Comparison of ENCODE assay signal across 23 mouse cellular contexts in the genomic region with DNA sequence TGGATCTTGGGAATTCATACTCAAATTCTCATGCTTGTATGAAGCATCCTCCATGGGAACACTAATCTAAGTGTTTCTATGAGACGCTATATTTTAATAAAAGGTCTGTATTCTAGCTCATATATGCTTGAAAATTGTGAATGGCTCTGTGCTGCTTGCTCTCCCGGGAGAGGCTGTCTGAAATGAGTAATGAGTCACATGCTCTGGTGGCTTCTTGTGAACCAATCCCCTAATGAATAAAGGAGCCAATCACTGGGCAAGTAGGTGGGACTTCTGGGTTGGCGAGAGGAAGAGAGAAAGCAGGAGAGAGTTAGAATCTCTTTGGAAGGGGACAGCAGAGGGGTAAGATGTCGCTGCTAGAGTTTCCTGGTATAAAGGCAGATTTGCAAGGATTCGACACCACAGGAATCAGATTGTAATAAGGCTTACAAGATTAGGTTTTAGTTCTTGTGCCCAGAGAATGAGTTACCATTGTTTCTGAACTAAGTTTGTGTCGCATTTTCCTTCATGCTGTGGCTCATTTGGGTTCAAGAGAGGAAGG. TPM values are rescaled to one million over a fixed set of nuclear protein-coding genes. Genes with fewer than 3 reads are reported as not detected.
"Had no signal": no experiment of that assay in that cellular context is flagged by ENCODE, and none has a peak within 500 bp of the region (broad histone marks: within the 10 kb centered on the region; RNA-seq: fewer than 3 reads in every experiment).

No protein-coding gene starts in this region.

- H3K9ac ChIP-seq: limb, embryonic 12.5 days; limb, embryonic 15.5 days; liver, embryonic 14.5 days; liver, postnatal 0 days; lung, embryonic 14.5 days; midbrain, embryonic 12.5 days; midbrain, embryonic 15.5 days; neural tube, embryonic 12.5 days; neural tube, embryonic 15.5 days; stomach, embryonic 15.5 days had no signal

- H3K9me3 ChIP-seq: limb, embryonic 12.5 days; limb, embryonic 15.5 days; midbrain, embryonic 12.5 days; midbrain, embryonic 15.5 days; neural tube, embryonic 12.5 days; neural tube, embryonic 15.5 days; stomach, embryonic 15.5 days had no signal

- H3K36me3 ChIP-seq: limb, embryonic 12.5 days; limb, embryonic 15.5 days; midbrain, embryonic 12.5 days; midbrain, embryonic 15.5 days; neural tube, embryonic 12.5 days; neural tube, embryonic 15.5 days; stomach, embryonic 15.5 days had no signal

- DNase-seq: kidney, postnatal 14 days; kidney, postnatal 4 days; left cerebral cortex, postnatal 4 days; liver, postnatal 0 days; lung, embryonic 14.5 days; right cerebral cortex, adult 18-20 months; right cerebral cortex, postnatal 14 days; right cerebral cortex, postnatal 4 days; thymus, postnatal 25 days had no signal

- H3K4me1 ChIP-seq: limb, embryonic 12.5 days; limb, embryonic 15.5 days; midbrain, embryonic 12.5 days; midbrain, embryonic 15.5 days; neural tube, embryonic 12.5 days; neural tube, embryonic 15.5 days; stomach, embryonic 15.5 days had no signal

- H3K4me3 ChIP-seq: limb, embryonic 12.5 days; limb, embryonic 15.5 days; midbrain, embryonic 12.5 days; midbrain, embryonic 15.5 days; neural tube, embryonic 12.5 days; neural tube, embryonic 15.5 days; stomach, embryonic 15.5 days had no signal

- H3K27ac ChIP-seq: limb, embryonic 12.5 days; limb, embryonic 15.5 days; liver, embryonic 14.5 days; macrophage; midbrain, embryonic 12.5 days; midbrain, embryonic 15.5 days; neural tube, embryonic 12.5 days; neural tube, embryonic 15.5 days; stomach, embryonic 15.5 days had no signal

RNA-seq across cellular contexts. Expression of gene Toporsl, which starts 9.8 kb away (rescaled TPM):
- total RNA-seq: layer of hippocampus, adult 18-20 months; layer of hippocampus, postnatal 14 days; left cerebral cortex, adult 8-10 months; left cerebral cortex, postnatal 14 days; left cerebral cortex, postnatal 4 days; megakaryocyte, adult 5-6 weeks had no signal
